Mouse (Mus musculus) forebrain, embryonic 15.5 days (tissue): ENCODE measurements at regions not wholly inside any gene's neighbourhood (a gene's known extent, or its start where the extent isn't known, plus 50 kb on each side); places are given as distances from the start of the nearest gene placed in this dataset.

Source experiments
- ATAC-seq: fragments of 200-750 bp; cut with Nextera tagmentation; replicated peaks from 2 replicates; pipeline ENCODE4 v1.8.0; 2017; ENCODE audit warnings: mild to moderate bottlenecking, moderate TSS enrichment, moderate library complexity
- H3K27ac ChIP-seq: fragments of 300-500 bp; sonication (generic); replicated peaks from 2 replicates; pipeline ENCODE4 v1.5.1; 2015; ENCODE audit warnings: mild to moderate bottlenecking, inconsistent platforms
- H3K27me3 ChIP-seq: fragments of 300-500 bp; sonication (generic); 2 replicates; pipeline ENCODE4 v1.6.1; 2015; ENCODE audit warnings: inconsistent platforms
- H3K36me3 ChIP-seq: fragments of 300-500 bp; sonication (generic); 2 replicates; pipeline ENCODE4 v1.6.1; 2015; ENCODE audit warnings: mild to moderate bottlenecking, inconsistent platforms
- H3K4me1 ChIP-seq: fragments of 300-500 bp; sonication (generic); 2 replicates; pipeline ENCODE4 v1.6.1; 2015; ENCODE audit warnings: inconsistent platforms
- H3K4me2 ChIP-seq: fragments of 300-500 bp; sonication (generic); replicated peaks from 2 replicates; pipeline ENCODE4 v1.6.1; 2015; ENCODE audit warnings: mild to moderate bottlenecking, inconsistent platforms
- H3K4me3 ChIP-seq: fragments of 300-500 bp; sonication (generic); 2 replicates; pipeline ENCODE4 v1.5.1; 2015; ENCODE audit warnings: mild to moderate bottlenecking, inconsistent platforms
- H3K9ac ChIP-seq: fragments of 300-500 bp; sonication (generic); replicated peaks from 2 replicates; pipeline ENCODE4 v1.6.1; 2015; ENCODE audit warnings: mild to moderate bottlenecking, inconsistent platforms
- H3K9me3 ChIP-seq: fragments of 300-500 bp; sonication (generic); 2 replicates; pipeline ENCODE4 v1.6.1; 2016; ENCODE audit warnings: inconsistent platforms
- WGBS: fragments of 180-500 bp; shearing (Covaris S2); methylation state at CpG from one replicate; pipeline ENCODE4 v1.1.7; 2015; ENCODE audit warnings: mixed read lengths; 5-methylcytosine and 5-hydroxymethylcytosine counted together

GRCm38 (mm10) chr10:8944586-8944985, 58.7 kb upstream of the Sash1 start:
- no peak for ATAC-seq
- H3K27me3 ChIP-seq: no peaks in the 10 kb centered on the region
- H3K4me3 ChIP-seq: no peak overlapping the region
- H3K36me3 ChIP-seq: no peaks in the 10 kb centered on the region
- H3K4me2 ChIP-seq: no peak overlapping the region
- no peak overlapping the region for H3K27ac ChIP-seq
- H3K9ac ChIP-seq: no peak overlapping the region
- no peaks in the 10 kb centered on the region for H3K9me3 ChIP-seq
- whole genome bisulfite sequencing: 77% methylated on average over 5 of the region's 5 CpGs
- H3K4me1 ChIP-seq: no peaks in the 10 kb centered on the region

DNA sequence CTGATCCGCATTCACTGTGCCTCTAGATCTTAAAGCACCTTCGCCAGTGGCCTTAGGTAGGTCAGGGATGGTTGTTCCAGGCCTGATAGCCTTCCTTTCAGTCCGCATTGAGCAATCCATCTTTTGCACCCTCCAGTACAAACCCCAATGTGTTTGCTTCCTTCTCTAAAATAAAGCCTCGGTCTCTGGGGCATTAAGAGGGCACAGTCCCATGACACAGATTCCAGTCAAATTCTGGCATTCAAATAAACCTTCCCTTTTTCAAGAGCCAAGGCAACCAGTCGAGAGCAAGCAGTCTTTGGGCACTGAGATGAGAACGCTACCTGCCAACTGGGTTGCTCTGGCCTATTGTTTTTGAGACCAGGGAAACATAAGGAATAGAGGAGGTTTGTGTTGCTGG, 57.8 kb upstream of the Sash1 start:
- no peak overlapping the region for H3K4me2 ChIP-seq
- H3K27ac ChIP-seq: no peak overlapping the region
- H3K9me3 ChIP-seq: no peaks in the 10 kb centered on the region
- H3K27me3 ChIP-seq: no peaks in the 10 kb centered on the region
- no peaks in the 10 kb centered on the region for H3K4me1 ChIP-seq
- H3K4me3 ChIP-seq: no peak overlapping the region
- no peak for ATAC-seq
- no peak overlapping the region for H3K9ac ChIP-seq
- 87% methylated on average over 6 of the region's 6 CpGs for WGBS
- H3K36me3 ChIP-seq: no peaks in the 10 kb centered on the region

- ATAC-seq: no peak
- H3K9me3 ChIP-seq: no peaks in the 10 kb centered on the region
- no peak overlapping the region for H3K4me2 ChIP-seq
- H3K27me3 ChIP-seq: no peaks in the 10 kb centered on the region
- no peak overlapping the region for H3K4me3 ChIP-seq
- H3K4me1 ChIP-seq: no peaks in the 10 kb centered on the region
- H3K36me3 ChIP-seq: no peaks in the 10 kb centered on the region
- 72% methylated on average over 6 of the region's 6 CpGs for WGBS
- no peak overlapping the region for H3K9ac ChIP-seq
- H3K27ac ChIP-seq: no peak overlapping the region
Observed at GRCm38 (mm10) chr10:8942967-8943471, 57.1 kb upstream of the Sash1 start.

DNA sequence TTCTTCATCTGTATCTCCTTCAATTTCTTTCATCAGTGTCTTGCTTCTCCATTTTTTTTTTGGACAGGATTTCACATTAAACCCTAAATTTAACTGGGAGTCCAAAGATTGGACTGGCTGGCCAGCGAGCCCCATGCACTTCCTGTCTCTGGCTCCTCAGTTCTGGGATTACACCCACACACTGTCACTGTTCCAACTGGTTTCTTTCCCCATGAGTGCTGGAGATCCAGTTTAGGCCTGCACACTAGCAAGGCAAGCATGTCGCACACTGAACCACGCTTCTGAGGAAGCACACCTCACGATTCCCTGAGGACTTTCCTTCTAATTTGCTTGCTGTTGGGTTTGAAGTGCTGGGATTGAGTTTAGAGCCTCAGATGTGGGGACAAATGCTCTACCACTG, 50.5 kb upstream of the Sash1 start:
- H3K27ac ChIP-seq: no peak overlapping the region
- no peaks in the 10 kb centered on the region for H3K4me1 ChIP-seq
- H3K36me3 ChIP-seq: no peaks in the 10 kb centered on the region
- no peak for ATAC-seq
- H3K4me3 ChIP-seq: no peak overlapping the region
- H3K4me2 ChIP-seq: no peak overlapping the region
- 88% methylated on average over 4 of the region's 4 CpGs for WGBS
- H3K27me3 ChIP-seq: 0 out of 2 replicates have a peak, but pooled peaks cover 9% of the 10 kb centered on the region
- no peak overlapping the region for H3K9ac ChIP-seq
- H3K9me3 ChIP-seq: no peaks in the 10 kb centered on the region
